8 mouse cellular contexts compared by ENCODE assay signal in genomic region chr2:151996229-151997189, GRCm38 (mm10). TPM values are rescaled to one million over a fixed set of nuclear protein-coding genes. Genes with fewer than 3 reads are reported as not detected.
DNase-seq lines count a peak whose midpoint lies in the region; ATAC-seq lines count a peak whose summit lies in the region.

TSS of gene Slc52a3 (plus strand) at chr2:151996511.

- H3K4me1 ChIP-seq in hindbrain, embryonic 11.5 days (replicated peaks; ENCODE audit: control insufficient read depth, insufficient read depth, low read length), result no peaks in the 10 kb centered on the region; the same call in 1 of the 2 replicates

- DNase-seq in MEL-GATA-1-ER (ENCODE audit: extremely low read depth, low read depth), result peak; percentile 69
- peak; percentile 72 for DNase-seq in cerebellum, adult 9-10 months
- peak; percentile 91 for DNase-seq in hindbrain, embryonic 11.5 days (ENCODE audit: low spot score)
- DNase-seq in layer of hippocampus, postnatal 10 days (ENCODE audit: low spot score in 2 of 2), result peak; percentile 88 to 90
- DNase-seq in lung, postnatal 10 days, result peak; percentile 94
- peak; percentile 84 for DNase-seq in retina, postnatal 1 day
- DNase-seq in urinary bladder, adult 18-20 months (ENCODE audit: low spot score in 2 of 2), result peak; percentile 87 to 93

- no peaks in the 10 kb centered on the region for H3K36me3 ChIP-seq in hindbrain, embryonic 11.5 days (ENCODE audit: control insufficient read depth, insufficient read depth, low read length)

- H3K9ac ChIP-seq in hindbrain, embryonic 11.5 days (ENCODE audit: low read depth, low read length), result no peak within 1 kb of the TSS

- no peaks in the 10 kb centered on the region for H3K9me3 ChIP-seq in hindbrain, embryonic 11.5 days (ENCODE audit: control insufficient read depth, low read length)

- 7% methylated on average over 35 of the region's 35 CpGs for WGBS in hindbrain, embryonic 11.5 days

- H3K4me3 ChIP-seq in hindbrain, embryonic 11.5 days (ENCODE audit: low read depth, low read length), result no peak within 1 kb of the TSS

- H3K27ac ChIP-seq in hindbrain, embryonic 11.5 days (ENCODE audit: low read depth, low read length), result no peak within 1 kb of the TSS

- H3K27me3 ChIP-seq in hindbrain, embryonic 11.5 days (ENCODE audit: control insufficient read depth, insufficient read depth, low read length), result peaks cover 26% of the 10 kb centered on the region

- no peak within 1 kb of the TSS; the same call in 1 of the 2 replicates for H3K4me2 ChIP-seq in hindbrain, embryonic 11.5 days (replicated peaks; ENCODE audit: low read depth, low read length)

- peak; percentile 76 for ATAC-seq in frontal cortex, adult (ENCODE audit: low TSS enrichment)
- ATAC-seq in hindbrain, embryonic 11.5 days (ENCODE audit: low FRiP score), result no peak

RNA-seq across cellular contexts. Expression of gene Slc52a3, which starts in this region (rescaled TPM):
- polyA plus RNA-seq in hindbrain, embryonic 11.5 days (2014; fragmentation: Nextera tagmentation; extraction: Ambion mirVana), result 0.56 and 0.73 TPM in 2 replicates
- 1 to 10 TPM; 3.1 TPM for total RNA-seq in layer of hippocampus, postnatal 10 days (2021)

Comparison
In these comparisons a context has a peak if more than half of its experiments do, and no peak if none do; other contexts are left out.
1. Peak in DNase-seq in hindbrain, embryonic 11.5 days; RNA of the gene not detected or under 1 TPM.